Mouse (Mus musculus) gastrocnemius, adult 8-10 months (tissue): ENCODE results near the gene Cfap73. TPM values are rescaled to one million over a fixed set of nuclear protein-coding genes. Genes with fewer than 3 reads are reported as not detected.

ENCODE experiments used
- DNase-seq, 2 experiments: peaks; one replicate each; pipeline ENCODE4 v3.0.0; 2022; ENCODE audit warnings: low spot score in 2 of 2
- total RNA-seq, 4 experiments: library from RNA; stranded (reverse); gene quantifications; 2 replicates each; pipeline ENCODE4 v1.2.4; 2022

Gene Cfap73
- total RNA-seq, 4 experiments from 2014 or later, result not detected

DNA sequence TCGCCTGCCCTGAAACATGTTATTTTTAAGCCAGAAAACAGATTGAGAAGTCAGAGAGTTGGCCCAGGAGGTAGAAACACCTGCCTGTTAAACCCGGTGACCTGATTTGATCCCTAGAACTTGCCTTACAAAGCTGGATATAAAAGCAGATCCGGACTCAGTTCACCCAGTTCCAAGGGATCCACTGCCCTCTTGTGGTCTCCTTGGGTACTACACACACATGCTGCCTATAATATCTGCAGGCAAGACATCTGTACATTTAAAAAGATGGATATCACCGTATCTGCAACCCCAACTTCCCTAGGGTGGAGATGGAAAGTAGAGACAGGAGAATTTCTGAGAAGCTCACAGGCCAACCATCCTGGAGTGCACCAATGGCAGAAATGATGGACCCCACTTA lies 18.1 kb downstream of the Cfap73 start:
- DNase-seq, result no peak

DNA sequence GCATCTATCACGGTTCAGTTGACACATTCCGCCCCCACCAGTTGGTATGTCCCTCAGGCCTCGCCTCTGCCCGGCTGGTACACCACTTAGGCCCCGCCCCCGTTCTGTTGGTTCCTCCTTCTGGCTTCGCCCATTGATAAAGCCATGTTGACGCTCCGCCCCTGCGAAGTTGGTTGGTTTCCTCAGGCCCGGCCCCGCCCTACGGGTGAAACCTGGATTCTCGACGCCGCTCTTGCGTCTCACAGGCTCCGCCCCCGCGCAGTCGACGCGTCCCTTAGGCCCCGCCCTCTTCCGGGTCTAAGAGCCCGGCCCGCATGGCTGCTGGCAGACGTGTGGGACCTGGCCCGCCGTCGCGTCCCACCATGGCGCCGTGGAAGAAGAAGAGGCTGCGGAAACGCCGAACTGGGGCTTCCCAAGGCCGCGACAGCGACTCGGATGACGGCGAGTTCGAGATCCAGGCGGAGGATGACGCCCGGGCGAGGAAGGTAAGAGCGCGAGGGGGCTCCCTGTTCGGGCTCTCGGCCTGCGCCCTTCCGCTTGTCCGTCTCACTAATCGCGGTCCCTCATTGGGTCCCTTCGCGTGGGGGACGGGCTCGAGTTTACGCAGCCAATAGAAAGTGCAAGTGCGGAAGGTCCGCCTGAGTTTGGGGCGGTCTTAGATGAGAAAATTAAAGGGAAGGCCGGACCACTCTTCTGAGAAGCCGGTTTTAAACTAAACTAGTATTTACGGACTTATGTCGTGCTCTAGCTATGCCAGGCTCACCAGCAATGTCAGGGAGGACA lies 21.0 kb downstream of the Cfap73 start:
- DNase-seq, result peak; percentile 100

DNA sequence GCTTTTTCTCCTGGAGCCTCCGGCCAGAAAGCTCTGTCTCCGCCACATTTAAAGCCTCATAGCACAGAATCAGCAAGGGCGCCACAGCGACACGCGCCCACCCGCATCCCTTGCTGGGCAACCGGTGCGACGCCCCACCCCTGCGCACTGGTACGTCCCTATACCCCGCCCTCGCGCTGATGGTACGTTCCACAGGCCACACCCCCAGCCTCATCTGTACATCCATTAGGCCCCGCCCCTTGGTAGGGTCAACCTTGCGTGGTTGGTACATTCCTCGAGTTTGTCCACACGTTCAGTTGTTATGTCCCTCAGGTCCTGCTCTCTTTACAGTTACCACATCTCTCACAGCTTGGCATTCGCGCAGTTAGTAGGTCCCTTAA lies 21.6 kb downstream of the Cfap73 start, which contains the start of the genes Rita1 and Ddx54:
Gene Rita1, minus strand, starts transcription at position 148 of the 380 bp plus-strand sequence.
Gene Ddx54, plus strand, starts transcription at position 298 of the 380 bp plus-strand sequence.
- DNase-seq, result peak; percentile 97 to 98

DNA sequence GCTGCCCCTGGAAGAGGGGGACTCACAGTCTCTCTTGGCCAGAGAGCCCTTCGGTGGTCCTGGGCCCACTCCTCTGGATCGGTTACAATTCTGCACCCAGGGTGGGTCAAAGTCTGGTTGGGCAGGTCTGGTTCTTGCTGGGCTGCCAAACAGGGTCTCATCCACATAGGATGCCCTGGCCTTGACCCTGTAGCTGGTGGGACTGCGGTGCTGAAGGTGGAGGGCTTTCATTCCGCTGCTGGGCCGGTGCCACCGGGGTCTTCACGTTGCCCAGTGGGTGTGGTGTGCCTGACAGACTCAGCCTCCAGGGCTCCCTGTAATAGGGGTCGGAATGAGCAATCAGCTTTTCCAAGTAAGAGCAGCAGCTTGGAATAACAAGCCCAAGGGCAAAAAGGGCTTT lies 22.6 kb downstream of the Cfap73 start:
- no peak for DNase-seq

DNA sequence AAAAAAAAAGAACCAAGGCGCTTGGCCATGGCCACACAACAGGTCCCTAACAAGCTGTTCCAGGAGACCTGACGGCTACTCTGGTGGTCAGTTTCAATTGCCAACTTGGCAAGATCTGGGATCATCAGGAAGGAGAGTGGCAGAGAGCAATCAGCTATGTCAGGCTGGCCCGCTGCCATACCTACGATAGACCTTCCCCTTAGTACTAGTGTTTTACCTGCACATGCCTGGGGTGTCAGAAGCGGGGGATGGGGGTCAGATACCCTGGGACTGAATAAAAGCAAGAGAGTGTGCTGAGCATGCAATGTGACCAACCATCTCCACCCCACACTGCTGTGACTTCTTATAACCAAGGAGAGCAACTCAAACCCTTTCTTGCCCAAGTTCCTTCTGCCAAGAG lies 23.1 kb downstream of the Cfap73 start:
- no peak for DNase-seq

DNA sequence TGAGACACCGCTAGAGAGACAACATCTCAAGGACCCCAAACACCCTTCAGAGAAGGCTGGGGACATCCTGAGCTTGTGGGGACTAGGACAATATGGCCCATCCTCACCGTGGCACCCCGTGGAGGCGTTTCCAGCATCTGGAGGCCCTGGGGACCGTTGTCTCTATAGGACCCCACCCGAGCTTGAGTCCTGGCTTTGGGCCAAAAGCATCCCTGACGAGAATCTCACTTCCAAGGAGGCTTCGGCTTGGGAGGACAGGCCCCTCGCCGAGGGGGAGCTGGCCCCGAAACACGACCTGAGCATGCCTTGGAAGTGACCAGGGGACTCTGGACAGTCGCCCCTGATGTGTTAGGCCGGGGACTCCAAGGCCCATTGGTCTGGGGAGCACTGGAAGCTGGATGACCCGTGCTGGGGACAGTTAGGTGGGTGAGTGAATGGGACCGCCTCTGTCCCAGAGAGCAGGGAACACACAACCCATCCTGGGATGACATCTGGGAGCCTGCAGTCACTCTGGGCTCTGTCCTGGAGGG lies 24.7 kb downstream of the Cfap73 start:
- DNase-seq, result no peak

DNA sequence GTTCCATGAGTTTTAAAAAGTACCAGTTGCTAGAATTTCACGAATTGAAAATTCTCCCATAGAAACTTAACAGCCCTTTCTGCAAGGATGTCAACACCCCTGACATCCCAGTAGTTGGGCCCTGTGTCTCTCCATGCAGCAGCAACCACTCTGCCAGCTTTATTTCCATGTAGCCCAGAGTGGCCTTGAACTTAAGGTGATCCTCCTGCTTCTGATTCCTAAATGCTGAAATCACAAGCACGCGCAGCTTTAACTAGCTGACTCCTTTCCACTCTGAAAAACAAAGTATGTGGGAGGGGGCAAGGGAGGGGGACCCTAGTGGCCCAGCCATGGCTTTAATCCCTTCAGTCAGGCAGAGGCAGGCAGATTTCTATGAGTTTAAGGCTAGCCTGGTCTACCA lies 26.7 kb downstream of the Cfap73 start:
- no peak for DNase-seq

DNA sequence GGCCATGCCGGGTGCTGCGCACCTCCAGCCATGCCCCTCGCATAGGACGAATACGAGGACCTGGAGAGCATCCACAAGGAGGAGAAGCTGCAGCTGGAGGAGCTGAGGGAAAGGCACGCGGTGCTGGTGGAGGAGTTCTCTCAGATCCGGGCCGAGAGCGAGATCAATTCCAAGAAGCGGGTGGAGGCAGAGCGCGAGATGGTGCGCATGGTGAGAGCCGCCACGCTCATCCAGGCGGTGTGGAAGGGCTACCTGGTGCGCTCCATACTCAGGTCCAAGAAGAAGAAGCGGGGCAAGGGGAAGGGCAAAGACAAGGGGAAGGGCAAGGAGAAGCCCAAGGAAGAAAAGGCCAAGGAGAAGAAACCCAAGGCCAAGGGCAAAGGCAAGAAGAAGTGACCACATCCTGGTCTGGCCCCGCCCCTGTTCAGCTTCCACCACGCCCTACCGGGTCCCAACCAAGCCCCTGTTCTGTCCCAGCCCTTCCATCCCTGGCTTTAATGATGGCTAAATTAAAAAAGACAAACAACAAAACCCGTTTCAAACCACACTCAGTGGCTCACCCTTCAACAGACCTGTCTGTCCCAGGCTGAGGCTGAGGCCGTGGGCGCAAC lies 27.3 kb downstream of the Cfap73 start:
- no peak for DNase-seq

DNA sequence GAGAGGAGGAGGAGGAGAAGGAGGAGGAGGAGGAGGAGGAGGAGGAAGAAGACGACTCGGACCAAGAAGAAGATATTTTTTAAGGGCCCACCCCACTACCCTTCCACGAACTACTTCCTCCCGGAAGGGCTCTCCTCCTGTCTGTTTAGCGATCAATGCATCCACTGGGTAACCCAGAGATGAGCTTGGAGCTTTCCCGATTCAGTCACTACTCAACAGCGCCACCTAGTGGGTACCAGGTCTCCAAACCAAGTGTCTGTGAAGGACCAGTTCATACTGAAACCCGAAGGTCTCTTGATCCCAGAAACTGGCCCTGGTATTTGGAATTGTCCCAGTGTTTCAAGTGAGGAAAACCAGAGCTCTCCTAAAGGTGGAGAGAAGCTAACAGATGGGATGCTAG lies 28.3 kb downstream of the Cfap73 start:
- peak; percentile 74 to 76 for DNase-seq

DNA sequence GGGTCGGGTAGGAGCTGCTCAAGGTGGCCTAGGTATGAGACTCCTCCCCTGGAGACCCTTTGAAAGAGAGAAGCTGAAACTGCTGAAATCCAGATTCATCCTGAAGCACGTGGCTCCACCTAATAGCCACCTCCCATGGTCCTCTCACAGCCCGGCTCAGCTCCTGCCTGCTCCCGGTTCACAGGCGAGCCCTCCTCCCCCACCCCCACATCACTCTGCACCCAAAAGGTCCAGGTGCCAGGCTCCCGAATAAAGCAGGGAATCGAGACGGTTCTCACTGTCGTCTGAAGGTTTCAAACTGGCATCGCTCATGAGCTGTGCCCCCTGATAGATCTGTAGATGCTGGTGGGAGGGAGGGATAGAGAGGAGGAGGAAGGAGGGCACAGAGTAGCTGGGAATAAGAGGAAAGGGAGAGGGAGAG lies 28.8 kb downstream of the Cfap73 start:
- DNase-seq, result no peak

DNA sequence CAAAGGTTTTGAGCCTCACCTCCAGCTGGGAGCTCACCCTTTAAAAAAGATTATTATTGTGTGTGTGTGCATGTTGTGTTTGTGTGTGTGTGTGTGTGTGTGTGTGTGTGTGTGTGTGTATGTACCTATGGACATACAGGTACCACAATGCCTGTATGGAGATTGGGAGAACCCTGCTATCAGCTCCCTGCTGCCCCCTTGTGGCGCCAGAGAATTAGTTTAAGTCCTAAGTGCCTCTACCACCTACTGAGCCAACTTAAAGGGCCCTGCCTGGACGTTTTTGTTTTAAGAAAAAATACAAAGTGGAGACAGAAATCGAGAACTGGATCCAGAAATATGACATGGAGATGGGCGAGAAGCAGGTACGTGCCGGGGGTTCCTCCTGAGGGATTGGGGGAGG lies 29.2 kb downstream of the Cfap73 start:
- DNase-seq, result peak; percentile 49 to 65

DNA sequence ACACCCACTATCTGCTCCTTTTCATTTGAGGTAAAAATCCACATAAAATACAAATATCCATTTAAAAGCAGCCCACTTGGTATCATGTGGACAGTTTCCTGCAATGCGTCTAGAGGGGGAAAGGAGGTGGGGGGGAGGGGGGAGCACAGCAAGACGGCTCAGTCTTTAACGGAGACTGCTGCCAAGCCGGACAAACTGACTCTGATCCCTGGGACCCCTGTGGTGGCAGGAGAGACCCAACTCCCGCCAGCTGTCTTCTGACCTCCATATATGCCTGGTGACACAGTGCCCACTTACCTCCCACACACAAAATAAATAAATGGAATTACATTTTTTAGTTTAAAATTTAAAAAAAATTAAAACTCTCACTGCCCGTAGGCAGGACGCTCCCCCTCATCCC lies 30.5 kb downstream of the Cfap73 start:
- no peak for DNase-seq

DNA sequence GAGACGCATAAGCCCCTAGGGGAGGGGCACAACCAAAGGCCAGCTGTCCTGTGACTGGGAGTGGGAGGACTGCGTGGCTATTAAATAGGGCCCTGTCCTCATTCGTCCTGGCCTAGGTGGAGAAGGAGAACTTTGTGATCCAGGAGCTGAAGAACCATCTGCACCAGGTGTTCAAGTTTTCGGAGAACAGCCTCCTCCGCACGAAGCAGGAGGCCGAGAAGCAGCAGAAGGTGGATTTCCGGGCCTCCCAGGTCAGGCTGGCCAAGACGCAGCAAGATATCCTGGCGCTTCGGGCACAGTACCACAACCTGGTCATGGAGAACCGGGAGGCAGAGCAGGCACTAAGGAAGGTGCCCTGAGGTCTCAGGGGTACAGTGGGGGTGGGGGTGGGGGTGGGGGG lies 31.8 kb downstream of the Cfap73 start:
- DNase-seq, result no peak

DNA sequence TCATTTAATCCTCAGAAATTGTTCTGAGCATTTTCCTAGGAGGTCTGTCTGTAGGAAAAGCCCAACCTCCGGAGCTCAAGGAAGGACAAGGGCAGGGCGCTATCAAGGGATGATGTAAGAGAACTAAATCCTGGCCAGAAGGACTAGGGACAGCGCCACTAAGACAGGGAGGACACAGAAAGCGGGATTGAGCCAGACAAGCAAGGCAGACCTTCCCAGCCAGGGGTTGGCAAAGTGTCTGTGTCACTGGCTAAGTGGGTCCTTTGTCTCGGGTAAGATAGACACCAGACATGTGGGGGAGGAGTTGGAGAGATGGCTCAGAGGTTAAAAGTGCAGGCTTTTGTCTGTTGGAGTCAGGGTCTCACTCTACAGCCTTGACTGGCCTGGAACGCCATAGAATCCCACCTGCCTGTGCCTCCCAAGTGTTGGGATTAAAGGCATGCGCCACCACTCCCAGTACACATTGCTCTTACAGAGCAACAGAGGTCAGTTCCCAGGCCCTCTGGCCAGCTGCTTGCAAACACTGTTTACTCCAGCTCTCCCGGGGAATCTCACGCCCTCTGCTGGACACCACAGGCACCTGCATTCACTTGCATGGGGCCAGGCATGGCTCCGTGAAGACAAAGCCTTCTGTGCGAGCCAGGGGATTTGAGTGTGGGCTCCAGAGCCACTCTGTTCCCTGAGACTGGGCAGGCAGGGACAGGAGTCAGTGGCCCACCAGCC lies 32.9 kb downstream of the Cfap73 start:
- no peak for DNase-seq

DNA sequence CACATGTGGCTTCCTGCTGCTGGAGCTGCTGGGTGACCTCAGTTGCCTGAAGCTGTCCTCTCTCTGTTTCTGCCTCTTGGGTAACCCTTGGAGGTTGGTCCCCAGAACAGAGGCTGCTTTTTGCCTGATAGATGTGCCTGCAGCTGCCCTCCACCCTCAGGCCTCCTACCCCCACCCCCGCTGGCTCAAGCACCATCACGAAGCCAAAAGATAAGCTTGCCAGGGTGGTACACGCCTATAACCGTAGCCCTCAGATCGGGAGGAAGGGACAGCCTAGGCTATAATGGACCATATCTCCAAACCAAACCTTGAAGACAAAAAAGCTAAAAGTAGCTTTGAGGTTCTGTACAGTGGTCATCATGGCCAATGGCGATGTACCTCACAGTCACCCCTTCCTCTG lies 34.4 kb downstream of the Cfap73 start:
- no peak for DNase-seq

DNA sequence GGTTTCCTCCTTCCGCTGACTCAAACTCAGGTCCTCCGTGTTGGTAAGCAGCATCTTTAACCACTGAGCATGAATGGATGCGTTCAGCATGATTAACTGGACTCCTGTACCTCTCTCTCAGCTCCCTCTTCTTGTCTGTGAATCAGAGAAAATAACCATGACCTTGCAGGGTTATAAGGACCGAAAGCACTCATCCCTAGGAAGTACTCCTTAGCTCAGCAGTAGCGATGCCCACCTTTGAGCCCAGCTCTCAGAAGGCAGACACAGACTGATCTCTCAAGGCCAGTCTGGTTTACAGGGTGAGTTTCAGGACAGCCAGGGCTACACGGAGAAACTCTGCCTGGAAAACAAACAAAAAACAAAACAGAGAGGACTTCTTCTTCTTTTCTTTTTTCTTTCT lies 39.5 kb downstream of the Cfap73 start:
- no peak for DNase-seq

DNA sequence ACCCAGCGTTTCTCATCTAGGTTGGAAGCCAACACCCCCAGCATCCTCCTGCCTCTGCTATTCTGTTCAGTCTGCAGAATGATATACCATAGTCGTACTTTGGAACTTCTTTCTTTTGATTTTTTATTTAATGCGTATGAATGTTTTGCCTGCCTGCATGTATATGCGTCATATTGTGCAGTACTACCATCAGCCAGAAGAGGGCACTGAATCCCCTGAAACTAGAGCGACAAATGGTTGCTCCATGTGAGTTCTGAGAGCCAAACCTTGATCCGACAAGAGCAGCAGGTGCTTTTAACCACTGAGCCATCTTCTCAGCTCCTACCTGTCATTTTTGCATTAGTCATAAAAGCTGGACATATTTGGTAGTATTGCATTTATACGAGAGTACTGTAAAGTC lies 41.9 kb downstream of the Cfap73 start:
- no peak for DNase-seq

DNA sequence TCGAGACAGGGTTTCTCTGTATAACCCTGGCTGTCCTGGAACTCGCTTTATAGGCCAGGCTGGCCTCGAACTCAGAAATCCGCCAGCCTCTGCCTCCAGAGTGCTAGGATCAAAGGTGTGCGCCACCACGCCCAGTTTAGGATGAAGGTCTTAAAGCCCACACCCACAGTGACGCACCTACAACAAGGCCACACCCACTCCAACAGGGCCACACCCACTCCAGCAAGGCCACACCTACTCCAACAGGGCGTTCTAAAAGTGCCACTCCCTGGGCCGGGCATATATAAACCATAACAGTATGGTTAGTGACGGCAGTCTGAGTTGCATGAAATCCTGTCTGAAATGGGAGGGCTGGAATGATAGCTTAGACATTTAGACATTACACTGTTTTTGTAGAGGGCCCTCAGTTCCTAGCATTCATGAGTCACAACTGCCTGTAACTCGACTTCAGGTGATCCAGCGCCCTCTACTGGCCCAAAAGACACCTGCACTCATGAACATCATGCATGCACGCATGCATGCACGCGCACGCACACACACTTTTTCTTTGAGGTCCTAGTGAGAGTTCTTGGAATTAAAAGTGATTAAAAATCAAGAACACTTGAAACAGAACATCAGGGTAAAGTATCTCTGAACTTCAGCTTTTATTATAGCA lies 43.6 kb downstream of the Cfap73 start:
- DNase-seq, result no peak

DNA sequence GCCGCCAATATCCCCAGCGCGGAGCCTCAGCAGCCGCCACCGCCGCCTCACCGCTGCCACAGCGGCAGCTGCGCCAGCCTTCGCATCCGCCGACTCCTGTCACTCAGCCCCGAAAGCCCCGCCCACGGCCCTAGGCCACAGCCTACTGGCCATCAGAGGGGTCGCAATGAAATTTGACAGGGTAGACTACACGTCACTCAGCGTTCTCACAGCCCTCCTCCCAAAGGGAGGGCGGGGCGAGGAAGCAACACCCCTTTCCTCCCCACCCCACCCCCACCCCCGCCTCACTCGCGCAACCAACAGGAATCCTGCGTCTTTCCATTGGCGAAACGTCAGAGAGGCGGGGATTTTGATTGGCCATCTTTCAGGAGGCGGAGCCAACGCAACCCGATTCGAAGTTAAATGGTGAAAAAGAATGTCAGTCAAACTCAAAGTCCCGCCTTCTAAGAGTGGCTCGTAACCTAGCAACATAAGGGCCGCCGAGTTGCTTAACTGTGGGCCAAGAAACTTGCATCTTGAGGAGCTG lies 45.4 kb downstream of the Cfap73 start, which contains the start of the genes Tpcn1 and Iqcd:
Gene Tpcn1, minus strand, starts transcription at position 105 of the 526 bp plus-strand sequence.
Gene Iqcd, plus strand, starts transcription at position 448 of the 526 bp plus-strand sequence.
- DNase-seq, result peak; percentile 98 to 99

DNA sequence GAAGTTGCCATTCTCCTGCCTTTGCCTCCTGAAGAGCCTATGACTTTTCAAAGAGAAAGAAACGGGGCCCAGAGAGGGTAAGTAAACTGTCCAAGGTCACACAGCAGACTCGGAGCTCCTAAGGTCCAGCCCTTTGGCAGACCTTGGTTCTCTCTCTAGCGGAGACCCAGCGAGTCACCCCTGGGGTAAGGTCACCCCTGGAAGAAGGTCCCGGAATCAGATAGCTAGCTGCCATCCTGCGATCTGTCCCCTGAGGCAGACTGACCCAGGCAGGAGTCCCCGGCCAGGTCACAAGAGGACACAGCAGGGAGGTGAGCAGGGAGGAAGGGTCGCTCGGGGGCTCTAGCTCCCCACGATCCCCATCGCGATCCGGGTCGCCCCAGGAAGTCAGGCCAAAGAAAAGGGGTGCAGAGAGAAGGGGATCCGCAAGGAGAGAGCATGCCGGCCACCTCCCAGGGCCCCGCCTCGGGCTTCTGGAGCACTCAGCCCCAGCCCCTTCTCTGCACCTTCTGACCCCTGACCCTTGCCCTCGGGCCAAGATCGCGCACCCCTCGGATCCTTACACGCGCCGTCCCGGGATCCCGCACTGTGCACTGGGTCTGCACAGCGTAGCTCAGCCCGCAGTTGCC lies 46.0 kb downstream of the Cfap73 start:
- DNase-seq, result no peak

DNA sequence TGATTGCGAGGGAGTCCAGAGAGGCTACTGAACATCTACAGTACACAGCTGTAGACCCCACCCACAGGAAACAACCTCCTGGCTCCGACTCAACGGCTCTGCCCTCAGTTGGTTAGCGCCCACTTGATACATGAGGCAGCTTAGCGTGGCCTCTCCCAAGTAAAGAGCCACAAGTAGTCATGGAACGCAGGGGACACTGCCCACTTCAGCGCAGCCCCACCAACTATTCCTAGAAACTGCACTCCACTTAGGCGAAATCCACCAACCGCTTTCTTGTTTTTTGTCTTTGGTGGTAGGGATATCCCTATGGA lies 46.5 kb downstream of the Cfap73 start:
- no peak for DNase-seq
